Mouse (Mus musculus): ENCODE measurements at regions not wholly inside any gene's neighbourhood (a gene's known extent, or its start where the extent isn't known, plus 50 kb on each side); places are given as distances from the start of the nearest gene placed in this dataset.

DNA sequence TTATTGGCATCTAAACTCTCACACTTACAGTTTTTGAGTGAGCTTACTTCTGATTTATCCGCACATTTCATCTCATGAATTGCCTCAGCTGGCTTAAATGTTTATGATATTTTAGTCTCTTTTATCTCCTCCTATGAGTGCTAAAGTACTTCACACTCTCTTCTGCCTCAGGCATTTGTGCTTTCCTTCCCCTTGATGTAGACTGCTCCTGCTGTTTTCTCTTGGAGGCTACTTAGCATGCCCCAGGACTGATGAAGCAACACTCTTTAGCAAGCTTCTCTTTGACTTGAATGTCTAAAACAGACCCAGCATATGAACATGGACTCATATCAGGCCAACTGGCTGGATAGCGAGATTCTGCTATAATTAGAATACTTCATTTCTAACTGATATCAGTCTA lies 882.8 kb downstream of the Tecrl start:
- no peaks in the 10 kb centered on the region for H3K79me2 ChIP-seq (ENCODE audit: control insufficient read depth, insufficient read depth, low read length, poor library complexity)
- no peak for DNase-seq (ENCODE audit: low read depth, low spot score)
- H3K9ac ChIP-seq (ENCODE audit: control insufficient read depth, low read depth, low read length, poor library complexity, severe bottlenecking), result no peak overlapping the region
- H3K27ac ChIP-seq (ENCODE audit: control insufficient read depth, low read depth, low read length), result no peak overlapping the region
- no peak for TF ChIP-seq HCFC1 (IDR thresholded peaks at IDR 0.05; ENCODE audit: low read depth, low read length)
- no peak for TF ChIP-seq ZKSCAN1 (IDR thresholded peaks at IDR 0.05; ENCODE audit: low read depth, low read length)
- TF ChIP-seq POLR2A (IDR thresholded peaks at IDR 0.05; ENCODE audit: control insufficient read depth in 1 of 2, insufficient read depth in 1 of 2, low read depth in 1 of 2, low read length in 2 of 2, poor library complexity in 1 of 2), result no peak
- TF ChIP-seq E2F4 (IDR thresholded peaks at IDR 0.05; ENCODE audit: borderline replicate concordance, low read depth, low read length), result no peak
- no peaks in the 10 kb centered on the region for H3K9me3 ChIP-seq (replicated peaks; ENCODE audit: insufficient read depth, low read length)
- H3K4me3 ChIP-seq (ENCODE audit: control insufficient read depth in 1 of 2, insufficient read depth in 1 of 2, low read depth in 2 of 2, low read length in 2 of 2), result no peak overlapping the region
- no peaks in the 10 kb centered on the region for H3K36me3 ChIP-seq (ENCODE audit: control insufficient read depth in 1 of 2, insufficient read depth in 2 of 2, low read length in 2 of 2)
- no peaks in the 10 kb centered on the region for H3K4me1 ChIP-seq (ENCODE audit: control insufficient read depth in 1 of 2, insufficient read depth in 2 of 2, low read length in 2 of 2)
- H3K27me3 ChIP-seq (ENCODE audit: control insufficient read depth in 1 of 2, insufficient read depth in 2 of 2, low read length in 2 of 2), result no peaks in the 10 kb centered on the region

DNA sequence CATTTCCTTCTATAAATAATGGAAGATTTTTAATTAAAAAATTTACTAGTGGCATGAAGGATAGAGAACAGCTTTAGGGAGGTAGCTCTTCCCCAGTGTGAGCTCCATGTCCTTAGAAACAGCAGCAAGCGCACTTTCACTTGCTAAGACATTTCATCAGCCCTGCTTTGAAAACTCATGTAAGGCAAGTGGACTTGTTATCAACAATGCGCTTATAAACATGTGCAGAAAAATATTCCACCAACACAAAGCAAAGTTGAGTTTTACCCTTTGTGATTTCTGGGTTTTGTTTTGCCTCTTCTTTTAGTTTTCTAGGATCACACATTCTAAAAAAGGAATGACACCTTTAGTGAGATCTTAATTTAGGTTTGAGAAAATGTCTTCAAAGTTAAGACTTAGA lies 890.7 kb downstream of the Tecrl start:
- H3K27ac ChIP-seq (ENCODE audit: control insufficient read depth, low read depth, low read length), result no peak overlapping the region
- H3K4me3 ChIP-seq (ENCODE audit: control insufficient read depth in 1 of 2, insufficient read depth in 1 of 2, low read depth in 2 of 2, low read length in 2 of 2), result no peak overlapping the region
- TF ChIP-seq RCOR1 (IDR thresholded peaks at IDR 0.05; ENCODE audit: low read depth, low read length) (no peak), ZKSCAN1 (IDR thresholded peaks at IDR 0.05; ENCODE audit: low read depth, low read length) (no peak), ZC3H11A (IDR thresholded peaks at IDR 0.05; ENCODE audit: low read depth, low read length) (no peak), POLR2AphosphoS2 (IDR thresholded peaks at IDR 0.05; ENCODE audit: low read length) (no peak), BHLHE40 (IDR thresholded peaks at IDR 0.05; ENCODE audit: borderline replicate concordance, low read depth, low read length) (no peak), MYB (IDR thresholded peaks at IDR 0.05; ENCODE audit: low read depth, low read length) (no peak), CHD2 (IDR thresholded peaks at IDR 0.05; ENCODE audit: low read length) (no peak), ZMIZ1 (IDR thresholded peaks at IDR 0.05; ENCODE audit: low read depth, low read length) (no peak), USF2 (IDR thresholded peaks at IDR 0.05; ENCODE audit: borderline replicate concordance in 1 of 2, insufficient read depth in 1 of 2, low read depth in 1 of 2, low read length in 2 of 2) (no peak), USF1 (IDR thresholded peaks at IDR 0.05; ENCODE audit: low read depth, low read length) (no peak)
- no peaks in the 10 kb centered on the region for H3K36me3 ChIP-seq (ENCODE audit: control insufficient read depth in 1 of 2, insufficient read depth in 2 of 2, low read length in 2 of 2)
- H3K9me3 ChIP-seq (replicated peaks; ENCODE audit: insufficient read depth, low read length), result no peaks in the 10 kb centered on the region
- no peaks in the 10 kb centered on the region for H3K27me3 ChIP-seq (ENCODE audit: control insufficient read depth in 1 of 2, insufficient read depth in 2 of 2, low read length in 2 of 2)
- H3K9ac ChIP-seq (ENCODE audit: control insufficient read depth, low read depth, low read length, poor library complexity, severe bottlenecking), result no peak overlapping the region
- no peak for DNase-seq (ENCODE audit: low read depth, low spot score)
- no peaks in the 10 kb centered on the region for H3K4me1 ChIP-seq (ENCODE audit: control insufficient read depth in 1 of 2, insufficient read depth in 2 of 2, low read length in 2 of 2)
- H3K79me2 ChIP-seq (ENCODE audit: control insufficient read depth, insufficient read depth, low read length, poor library complexity), result no peaks in the 10 kb centered on the region

DNA sequence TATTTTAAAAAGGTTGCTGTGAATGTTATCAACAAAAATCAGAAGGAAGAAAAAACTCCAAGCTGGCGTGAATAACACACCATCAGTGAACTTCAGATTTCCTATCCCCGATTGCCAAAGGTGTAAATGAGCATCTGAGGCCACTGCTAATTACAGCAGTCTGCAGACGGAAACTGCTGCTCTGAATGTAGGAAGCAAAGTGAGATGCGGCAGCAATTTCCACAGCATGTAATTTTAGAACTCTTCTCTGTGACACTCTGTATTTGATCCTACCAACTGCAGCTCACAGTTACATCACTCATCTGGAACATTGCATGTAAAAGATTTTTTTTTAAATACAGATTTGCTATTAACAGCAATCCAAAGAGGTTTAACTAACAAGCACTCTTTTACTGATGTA lies 913.7 kb downstream of the Tecrl start:
- Histone ChIP-seq H3K36me3 (ENCODE audit: control insufficient read depth in 1 of 2, insufficient read depth in 2 of 2, low read length in 2 of 2) (no peaks in the 10 kb centered on the region), H3K4me1 (ENCODE audit: control insufficient read depth in 1 of 2, insufficient read depth in 2 of 2, low read length in 2 of 2) (no peaks in the 10 kb centered on the region), H3K4me3 (ENCODE audit: control insufficient read depth in 1 of 2, insufficient read depth in 1 of 2, low read depth in 2 of 2, low read length in 2 of 2) (no peak overlapping the region), H3K9me3 (replicated peaks; ENCODE audit: insufficient read depth, low read length) (no peaks in the 10 kb centered on the region), H3K79me2 (ENCODE audit: control insufficient read depth, insufficient read depth, low read length, poor library complexity) (no peaks in the 10 kb centered on the region), H3K27me3 (ENCODE audit: control insufficient read depth in 1 of 2, insufficient read depth in 2 of 2, low read length in 2 of 2) (no peaks in the 10 kb centered on the region), H3K9ac (ENCODE audit: control insufficient read depth, low read depth, low read length, poor library complexity, severe bottlenecking) (no peak overlapping the region), H3K27ac (ENCODE audit: control insufficient read depth, low read depth, low read length) (no peak overlapping the region)
- DNase-seq (ENCODE audit: low read depth, low spot score), result no peak
- TF ChIP-seq BHLHE40 (IDR thresholded peaks at IDR 0.05; ENCODE audit: borderline replicate concordance, low read depth, low read length), result no peak
- no peak for TF ChIP-seq EP300 (IDR thresholded peaks at IDR 0.05; ENCODE audit: low read depth in 1 of 2, low read length in 2 of 2)
- no peak for TF ChIP-seq ZC3H11A (IDR thresholded peaks at IDR 0.05; ENCODE audit: low read depth, low read length)
- TF ChIP-seq MYC (IDR thresholded peaks at IDR 0.05; ENCODE audit: low read depth, low read length), result no peak
- no peak for TF ChIP-seq SIN3A (IDR thresholded peaks at IDR 0.05; ENCODE audit: low read length)
